Mouse (Mus musculus) layer of hippocampus, adult 8-10 months (tissue): Measurements from ENCODE around the gene Sun1. TPM values are rescaled to one million over a fixed set of nuclear protein-coding genes. Genes with fewer than 3 reads are reported as not detected.

Experiments
- DNase-seq, 2 experiments: peaks; one replicate each; pipeline ENCODE4 v3.0.0; 2022; ENCODE audit warnings: low spot score in 2 of 2
- total RNA-seq, 4 experiments: library from RNA; stranded (reverse); gene quantifications; 2 replicates each; pipeline ENCODE4 v1.2.4; 2022

Gene Sun1
- total RNA-seq: 10 to 100 TPM; 87.2 to 98.8 (median 91.4) TPM

DNA sequence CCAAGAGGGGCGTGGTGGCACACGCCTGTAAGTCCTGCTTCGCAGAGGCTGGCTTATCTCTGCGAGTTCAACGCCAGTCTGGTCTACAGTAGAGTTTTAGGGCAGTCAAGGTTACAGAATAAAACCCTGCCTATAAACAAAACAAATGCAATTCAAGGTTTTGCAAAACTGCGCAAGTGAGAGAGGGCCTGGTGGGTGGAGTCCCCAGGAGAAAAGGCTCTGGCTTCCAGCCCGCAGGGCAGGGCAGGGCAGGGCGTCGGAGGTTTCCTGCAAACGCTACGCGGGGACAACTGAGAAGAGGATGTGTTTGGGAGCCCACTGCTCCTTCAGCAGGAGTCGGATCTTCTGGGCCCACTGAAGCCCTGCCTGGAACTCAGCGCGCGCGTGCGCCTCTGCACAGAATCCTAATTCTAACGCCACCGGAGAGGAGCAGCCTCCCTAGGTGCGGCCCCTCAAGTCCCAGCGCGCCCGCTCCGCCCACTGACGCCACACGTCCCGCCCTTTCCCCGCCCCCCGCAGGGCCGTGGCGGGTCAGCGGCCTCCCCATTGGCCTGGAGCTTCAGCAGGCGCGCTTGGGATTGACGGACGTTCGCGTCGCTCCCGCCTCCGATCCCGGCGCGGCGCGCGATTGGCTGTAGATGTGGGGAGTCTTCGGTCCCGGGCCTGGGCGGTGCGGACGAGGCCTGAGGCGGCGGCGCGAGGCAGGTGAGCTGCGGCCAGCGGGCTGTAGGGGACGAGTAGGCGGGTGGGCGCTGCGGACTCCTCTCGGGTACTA is at the start of gene Sun1:
Gene Sun1, plus strand, starts transcription at position 643 of the 775 bp plus-strand sequence.
- peak; percentile 96 to 98 for DNase-seq

DNA sequence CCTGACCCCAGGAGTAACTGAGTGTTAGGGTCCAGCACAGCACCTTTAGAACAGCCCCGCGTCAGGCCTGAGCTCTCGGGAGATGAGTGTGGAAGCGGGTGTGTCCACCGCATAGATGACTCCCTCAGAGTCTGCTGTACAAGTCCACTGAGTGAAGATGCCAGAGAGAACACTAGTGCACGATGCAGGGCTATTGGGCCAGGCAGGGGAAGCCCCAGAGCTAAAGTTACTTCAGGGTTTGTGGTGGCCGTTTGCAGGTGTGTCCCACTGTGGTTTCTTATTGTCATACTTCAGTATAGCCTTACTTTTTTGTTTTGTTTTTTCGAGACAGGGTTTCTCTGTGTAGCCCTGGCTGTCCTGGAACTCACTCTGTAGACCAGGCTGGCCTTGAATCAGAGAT is 39.5 kb upstream of the Sun1 start:
- DNase-seq: no peak

DNA sequence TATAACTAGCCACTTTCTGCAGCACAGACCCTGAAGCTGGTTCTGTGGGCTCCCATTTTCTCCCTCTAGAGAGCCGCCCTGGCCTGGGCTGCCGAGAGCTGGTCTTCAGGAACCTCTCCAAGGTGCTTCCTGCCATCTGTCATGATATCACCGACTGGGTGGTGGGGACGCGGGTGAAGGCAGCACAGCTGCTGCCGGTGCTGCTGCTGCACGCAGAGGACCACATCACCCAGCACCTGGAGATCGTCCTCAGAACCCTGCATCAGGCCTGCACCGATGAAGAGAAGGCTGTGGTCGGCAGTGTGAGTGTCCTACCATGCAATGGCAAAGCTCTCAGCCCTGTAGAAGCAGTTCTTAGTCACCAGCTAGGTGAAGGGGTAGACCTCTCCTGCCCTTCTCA is 38.8 kb upstream of the Sun1 start:
- no peak for DNase-seq

DNA sequence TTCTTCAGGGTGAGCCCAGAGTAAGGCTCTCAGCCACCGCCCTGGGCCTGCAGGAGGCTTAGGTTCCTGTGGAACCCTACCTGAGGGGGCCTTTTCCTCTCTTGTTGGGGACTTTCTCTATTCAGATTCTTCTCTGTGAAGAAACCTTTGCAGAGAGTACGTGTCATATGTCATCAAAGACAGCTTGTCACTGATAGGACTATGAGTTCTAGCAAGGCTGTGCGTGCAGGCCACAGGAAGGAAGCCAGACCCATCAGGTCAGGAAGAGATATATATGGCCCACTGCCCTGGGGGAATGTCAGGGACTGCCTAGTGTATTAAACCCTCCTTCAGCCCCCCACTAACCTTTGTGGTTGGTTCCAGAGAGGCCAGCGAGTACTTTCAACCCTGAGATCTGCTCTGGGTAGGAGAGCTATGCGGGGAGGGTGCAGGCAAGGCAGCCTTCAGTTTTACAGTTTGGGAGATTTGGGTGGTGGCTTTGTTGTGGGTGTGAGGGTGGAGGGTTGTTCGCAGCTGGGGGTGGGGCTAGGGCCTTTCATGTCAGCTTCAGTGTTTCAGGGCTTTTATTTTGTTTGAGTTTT is 33.6 kb upstream of the Sun1 start:
- DNase-seq: no peak

DNA sequence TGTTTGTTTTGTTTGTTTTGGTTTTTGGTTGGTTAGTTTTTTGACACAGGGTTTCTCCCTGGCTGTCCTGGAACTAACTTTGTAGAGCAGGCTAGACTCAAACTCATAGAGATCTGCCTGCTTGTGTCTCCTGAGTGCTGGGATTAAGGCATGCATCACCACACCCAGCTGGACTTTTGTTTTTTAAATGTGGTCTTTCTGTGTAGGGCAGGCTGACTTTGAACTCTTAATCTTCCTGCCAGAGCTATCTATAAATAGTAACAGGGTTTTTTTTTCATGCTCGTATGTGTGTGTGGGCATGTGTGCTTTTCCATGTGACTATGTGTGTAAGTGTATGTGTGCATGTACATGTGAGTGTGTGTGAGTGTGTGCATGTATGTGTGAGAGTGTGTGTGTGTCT is 32.9 kb upstream of the Sun1 start:
- no peak for DNase-seq

DNA sequence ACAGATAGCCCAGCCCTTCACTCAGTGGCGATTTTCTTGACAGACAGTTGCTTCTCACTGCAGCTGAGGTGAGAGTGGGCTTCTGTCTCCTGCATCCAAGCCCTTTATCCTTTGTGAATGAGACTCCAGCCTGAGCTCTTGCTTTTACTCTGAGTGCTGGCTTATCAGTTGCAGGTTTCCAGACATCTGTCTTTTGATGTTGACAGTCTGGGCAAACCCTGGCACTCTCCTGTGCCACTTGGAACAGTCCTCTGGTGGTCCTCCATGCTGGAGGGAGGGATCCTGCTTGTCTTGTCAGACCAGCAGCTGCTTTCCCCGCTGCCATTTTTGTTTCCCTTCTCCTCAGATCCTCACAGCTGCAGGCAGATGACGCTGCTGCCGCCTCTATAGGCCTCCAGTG is 28.5 kb upstream of the Sun1 start:
- no peak for DNase-seq

DNA sequence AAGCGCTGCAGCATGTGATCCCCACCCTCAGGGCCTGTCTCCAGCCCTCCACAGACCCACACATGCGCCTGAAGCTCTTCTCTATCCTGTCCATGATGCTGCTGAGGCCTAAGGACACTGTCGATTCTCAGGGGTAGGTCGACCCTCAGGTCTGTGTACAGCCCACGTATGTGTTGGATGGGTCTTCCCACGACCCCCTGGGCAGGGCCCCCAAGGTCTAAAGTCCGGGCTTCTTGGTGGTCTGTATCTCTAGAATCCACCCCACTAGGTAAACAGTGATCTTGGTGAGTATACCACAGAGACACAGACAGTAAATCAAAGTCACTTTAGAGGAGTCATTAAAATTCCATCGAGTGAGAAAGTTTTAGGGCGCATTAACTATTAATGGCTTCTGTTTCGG is 26.3 kb upstream of the Sun1 start:
- no peak for DNase-seq

DNA sequence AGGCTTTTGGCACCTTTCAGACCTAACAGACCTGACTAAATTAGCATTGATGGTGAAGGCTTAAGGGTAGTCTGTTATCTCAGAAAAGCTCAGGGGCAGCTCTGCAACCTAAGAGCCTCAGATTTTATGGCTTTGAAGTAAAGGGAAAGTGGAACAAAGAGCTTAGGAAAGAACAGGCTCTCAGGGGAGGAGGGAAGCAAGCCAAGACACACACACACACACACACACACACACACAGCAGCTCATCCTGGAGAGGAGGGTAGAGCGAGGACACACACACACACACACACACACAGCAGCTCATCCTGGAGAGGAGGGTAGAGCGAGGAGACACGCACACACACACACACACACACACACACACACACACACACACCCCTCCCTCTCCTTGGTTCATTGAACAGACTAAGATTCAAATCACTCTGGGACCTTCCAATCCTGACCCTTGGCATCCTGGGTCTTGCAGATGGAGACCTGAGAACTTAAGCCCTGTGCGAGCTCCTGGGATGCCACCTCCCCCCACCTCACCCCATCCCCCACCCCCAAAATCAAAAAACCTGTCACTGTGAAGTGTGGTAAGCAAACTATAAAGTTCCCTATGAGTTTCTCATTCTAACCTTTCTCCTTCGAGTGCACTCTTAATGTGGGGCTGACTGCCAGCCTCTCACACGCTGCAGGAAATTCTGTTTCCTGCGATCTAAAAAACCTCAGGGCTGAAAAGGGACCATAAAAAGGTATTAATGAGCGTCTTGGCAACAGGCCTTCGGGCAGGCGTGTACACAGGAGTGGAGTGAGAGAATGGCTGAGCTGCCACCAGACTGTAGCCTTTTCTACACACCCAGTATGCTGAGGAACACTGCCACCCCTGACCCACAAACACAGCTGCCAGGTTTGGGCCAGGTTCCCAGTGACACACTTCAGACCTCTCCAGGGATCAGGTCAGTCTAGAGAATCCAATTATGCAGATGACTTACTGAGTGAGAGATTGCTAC is 25.6 kb upstream of the Sun1 start:
- no peak for DNase-seq

DNA sequence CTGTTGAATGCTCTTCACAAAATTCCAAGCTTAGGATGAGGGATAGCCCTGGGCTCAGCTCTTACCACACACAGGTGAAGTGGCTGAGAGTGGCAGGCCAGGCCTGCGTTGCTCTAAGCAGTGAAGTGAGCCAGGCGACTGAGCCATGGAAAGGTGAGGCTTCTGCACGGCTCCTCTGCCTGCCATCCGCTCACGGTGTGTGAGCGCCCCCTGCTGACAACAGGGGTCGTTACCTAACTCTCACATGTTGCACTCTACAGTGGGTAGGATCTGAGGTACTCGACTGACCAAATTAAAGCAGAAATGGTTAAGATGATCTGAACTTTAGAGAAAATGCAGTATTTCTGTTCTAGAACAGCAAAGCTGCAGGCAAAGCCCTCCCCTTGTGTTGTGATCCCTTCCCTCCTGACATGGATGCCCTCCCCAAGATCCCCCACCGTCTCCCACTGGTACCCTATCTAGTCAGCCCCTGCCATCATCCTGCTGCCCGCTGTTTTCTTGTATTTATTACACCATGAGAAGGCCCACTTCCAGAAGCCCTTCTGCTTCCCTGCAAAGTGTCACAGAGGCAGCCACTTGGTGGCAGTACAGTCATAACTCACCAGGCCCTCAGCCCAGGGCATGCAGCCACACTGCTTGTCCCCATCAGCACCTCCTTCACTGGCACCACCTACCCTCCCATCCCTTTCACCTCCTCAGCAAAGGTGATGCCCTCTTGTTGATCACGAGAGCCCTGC is 21.4 kb upstream of the Sun1 start:
- DNase-seq: peak in 1 of 2 experiments; percentile 80

DNA sequence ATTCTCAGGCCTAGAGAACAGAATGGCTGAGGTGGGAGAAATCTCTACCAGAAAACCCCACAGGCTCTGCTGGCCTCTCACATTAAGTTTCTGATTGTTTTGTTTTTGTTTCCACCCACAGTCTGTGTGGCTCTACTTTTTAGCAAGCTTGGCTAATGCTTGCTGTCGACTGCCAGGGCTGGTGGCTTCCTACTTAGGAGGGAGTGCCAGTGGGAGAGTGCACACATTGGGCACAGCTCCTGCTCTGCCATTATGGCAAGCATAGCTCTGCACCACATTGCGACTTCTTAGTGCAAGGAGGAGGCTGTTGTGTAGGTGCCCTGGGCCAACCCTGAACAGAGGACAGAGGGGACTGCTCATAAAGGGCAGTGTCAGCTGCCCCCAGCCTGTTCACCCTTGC is 17.3 kb upstream of the Sun1 start:
- DNase-seq: no peak

DNA sequence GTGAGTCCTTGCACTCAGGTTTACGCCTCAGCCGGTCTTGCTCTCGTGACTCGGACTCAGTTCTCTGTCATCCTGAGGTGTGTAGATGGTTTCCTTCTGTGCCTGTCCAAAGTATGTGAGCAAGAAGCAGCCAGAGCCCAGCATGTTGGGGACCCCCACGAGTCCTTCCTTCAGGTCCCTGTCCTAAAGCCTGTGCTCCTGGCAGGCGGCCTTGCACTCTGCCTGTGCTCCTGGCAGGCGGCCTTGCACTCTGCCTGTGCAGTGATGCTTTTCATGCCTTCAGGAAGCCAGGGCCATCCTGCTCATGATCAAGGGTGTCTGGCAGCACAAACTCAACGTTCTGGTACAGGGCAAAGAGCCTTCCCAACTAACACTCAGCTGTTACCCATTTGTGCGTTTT is 16.8 kb upstream of the Sun1 start:
- DNase-seq: no peak

DNA sequence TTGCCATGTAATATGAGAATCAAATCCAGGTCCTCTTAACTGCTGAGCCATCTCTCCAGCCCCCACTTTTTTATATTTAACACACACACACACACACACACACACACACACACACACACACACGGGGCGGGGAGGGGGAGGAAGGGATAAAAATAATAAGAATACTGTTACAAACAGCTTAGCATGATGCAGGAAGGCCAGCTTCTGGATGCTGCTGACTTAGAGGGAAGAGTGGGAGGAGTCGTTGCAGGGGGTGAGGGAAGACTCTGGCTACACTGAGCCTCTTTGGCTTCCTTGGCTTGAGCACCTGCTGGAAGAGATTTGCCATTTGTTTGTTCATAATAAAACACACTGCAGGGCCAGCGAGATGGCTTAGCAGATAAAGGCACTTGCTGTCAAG is 15.5 kb upstream of the Sun1 start:
- DNase-seq: no peak

DNA sequence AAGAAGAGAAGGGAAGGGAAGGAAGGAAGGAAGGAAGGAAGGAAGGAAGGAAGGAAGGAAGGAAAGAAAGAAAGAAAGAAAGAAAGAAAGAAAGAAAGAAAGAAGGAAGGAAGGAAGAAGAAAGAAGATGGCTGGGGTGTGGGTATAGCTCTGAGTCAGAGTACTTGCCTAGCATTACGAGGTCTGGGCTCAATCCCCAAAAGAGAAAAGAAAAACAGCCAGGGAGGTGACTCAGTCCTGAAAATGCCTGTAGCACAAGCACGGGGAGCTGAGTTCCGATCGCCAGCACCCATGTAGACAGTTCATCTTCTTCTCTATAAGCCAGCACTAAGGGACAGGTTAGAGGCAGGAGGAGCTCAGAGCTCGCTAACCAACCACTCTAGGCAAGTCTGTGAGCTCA is 10.7 kb upstream of the Sun1 start:
- no peak for DNase-seq

DNA sequence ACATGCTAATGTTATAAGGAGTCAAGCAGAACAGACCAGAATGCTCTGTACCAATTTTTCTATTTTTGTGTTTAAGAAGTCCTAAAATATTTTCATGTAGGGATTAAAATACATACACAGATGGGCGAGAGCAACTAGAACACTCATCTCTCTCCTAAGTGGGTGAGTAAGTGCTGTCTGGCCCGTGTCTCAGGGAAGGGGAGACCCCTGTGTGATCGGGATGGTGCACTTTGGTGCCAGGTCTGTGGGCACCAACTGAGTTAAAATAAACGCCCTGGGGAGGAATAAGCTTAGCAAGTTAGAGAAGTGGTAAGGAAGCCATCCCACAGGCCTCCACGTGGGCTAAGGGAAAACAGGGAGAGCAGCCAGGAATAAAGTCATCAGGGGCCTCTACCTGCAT is 9.5 kb upstream of the Sun1 start:
- DNase-seq: no peak

DNA sequence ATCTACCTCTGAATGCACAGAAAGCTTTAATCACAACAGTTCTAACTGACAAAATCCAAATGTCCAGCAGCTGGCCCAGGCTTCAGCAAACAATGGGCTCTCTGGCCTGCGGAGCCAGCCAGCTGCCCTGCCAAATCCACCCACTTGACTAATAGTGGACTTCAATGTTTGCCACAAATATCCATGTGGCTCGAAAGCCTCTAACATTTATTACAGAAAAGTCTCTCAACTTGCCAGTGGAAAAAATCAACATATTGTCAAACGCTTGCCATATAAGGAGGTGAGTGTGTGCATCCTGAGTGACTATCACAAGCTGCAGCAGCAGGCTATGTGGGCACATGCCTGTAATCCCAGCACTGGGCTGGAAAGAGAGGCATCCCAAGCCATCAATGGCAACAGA is 1.7 kb upstream of the Sun1 start:
- DNase-seq: no peak

DNA sequence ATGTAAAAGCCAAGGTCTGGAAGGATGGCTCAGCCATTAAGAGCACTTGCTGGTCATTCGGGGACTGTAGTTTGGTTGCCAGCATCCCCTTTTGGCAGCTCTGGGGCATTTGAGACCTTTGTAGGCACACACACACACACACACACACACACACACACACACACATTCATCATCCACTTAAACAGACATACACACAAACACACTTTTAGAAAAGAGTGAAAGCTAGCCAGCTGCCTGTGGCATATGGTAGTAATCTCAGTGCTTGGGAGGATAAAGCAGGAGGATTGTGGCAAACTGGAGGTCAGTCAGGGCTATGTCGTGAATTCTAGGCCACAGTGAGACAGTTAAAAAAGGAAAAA is 822 bp upstream of the Sun1 start:
- no peak for DNase-seq

DNA sequence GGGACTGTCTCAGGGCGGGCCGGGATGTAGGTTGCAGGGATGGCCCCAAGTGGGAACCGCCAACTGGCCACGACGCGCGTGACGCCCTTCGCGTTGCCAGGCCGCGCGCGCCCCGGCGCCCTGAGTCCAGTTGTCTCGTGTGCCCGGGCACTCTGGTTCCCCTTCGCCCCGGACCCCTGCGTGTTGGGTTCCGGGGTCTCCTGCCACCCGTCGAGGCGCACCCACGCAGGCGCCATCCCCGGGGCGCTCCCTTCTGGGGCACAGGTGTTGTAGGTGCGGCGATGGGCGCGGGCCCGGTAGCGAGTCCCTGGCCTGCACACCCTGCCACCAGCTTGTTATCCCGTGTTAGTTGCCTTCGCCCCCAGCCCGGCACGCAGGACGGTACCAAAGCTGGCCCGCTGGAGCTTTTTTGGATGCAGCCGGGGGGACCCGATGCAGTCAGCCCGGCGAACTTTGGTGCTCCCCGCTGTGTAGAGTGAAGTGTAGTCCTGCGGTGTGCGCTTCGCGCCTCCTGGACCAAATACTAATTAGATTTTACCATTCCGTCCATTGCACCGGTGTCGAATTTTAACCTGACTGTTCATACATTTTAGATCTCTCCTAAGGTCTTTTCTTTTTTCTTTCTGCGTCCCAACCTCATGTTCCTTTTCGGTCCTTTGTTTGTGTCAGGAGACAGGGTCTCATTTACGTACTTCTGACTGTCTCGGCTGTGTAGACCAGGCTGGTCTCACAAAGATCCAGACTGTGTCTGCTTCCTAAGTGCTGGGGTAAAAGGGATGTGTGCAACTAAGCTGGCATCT is 533 bp downstream of the Sun1 start:
- no peak for DNase-seq

DNA sequence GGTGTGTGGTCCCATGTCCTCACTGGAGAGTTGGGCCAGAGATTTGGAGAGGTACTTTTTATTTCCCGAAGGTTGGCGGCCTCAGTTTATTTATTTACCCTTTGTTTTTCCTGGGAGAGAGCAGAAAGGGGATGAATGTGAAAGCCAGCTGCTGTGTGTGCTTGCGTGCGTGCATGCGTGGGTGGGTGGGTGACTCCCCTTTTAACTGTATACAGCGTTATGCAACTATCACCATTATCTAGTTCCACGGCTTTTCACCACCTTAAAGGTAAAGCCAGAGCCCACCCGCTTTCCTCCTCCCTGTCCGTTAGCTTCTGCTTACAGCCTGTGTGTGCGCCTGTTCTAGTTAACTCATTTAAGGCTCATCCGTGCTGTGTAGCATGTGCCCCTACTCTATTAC is 1.7 kb downstream of the Sun1 start:
- no peak for DNase-seq

DNA sequence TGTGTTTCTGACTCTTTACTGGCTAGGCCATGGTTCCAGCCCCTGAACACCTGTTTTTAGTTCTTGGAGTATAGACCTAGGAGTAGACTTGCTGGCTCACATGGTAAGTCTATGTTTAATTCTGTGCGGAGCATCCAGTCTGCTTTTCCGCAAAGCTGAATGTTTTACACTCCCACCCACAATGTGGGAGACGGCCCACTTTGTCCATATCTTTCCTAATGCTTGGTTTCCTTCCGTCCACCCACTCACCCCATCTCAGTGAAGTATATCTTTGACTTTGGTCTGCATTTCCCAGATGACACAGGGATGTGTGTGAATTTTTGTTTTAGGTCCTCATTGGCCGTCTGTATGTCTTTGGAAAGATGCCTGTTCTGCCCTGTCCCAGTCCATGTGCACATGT is 2.9 kb downstream of the Sun1 start:
- DNase-seq: no peak

DNA sequence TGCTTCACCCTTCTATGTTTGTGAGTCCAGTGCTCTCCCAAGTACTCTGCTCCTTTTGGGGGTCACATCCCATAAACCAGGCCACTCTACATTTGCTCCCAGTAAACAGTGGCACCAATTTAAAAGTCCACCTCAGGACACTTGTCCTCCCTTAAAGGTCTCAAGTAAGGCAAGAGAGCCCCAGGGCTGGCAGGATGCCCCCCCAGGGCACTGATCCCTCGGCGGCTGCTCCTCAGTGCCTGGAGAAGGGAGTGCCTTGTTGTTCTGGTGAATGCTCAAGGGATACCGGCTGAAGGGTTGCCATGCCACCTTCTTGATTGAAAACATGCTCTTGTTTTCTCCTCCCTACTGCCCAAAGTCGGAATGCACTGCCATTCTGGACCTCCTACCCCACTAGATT is 5.6 kb downstream of the Sun1 start:
- DNase-seq: no peak

DNA sequence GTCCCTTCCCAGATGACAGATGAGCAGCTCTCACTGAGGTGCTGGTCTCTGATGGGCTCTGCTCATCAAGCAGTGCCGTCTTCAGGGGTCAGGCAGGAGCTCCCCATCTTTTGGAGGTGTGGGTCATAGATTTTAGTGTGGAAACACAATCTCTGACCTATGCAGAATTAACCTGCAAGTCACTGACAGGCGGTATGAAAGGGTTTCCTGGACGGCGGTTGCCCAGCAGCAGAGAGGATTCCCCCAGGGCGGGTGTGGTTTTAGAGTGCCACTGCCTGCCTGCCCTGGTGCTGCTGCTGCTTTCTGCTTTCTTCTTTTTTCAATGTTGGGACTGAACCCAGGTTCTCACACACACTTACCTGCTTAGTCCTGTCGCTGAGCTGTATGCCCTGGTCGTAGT is 6.1 kb downstream of the Sun1 start:
- DNase-seq: no peak
